Mouse (Mus musculus): ENCODE data around the gene Triobp.

Triobp gene

GRCm38 (mm10) chr15:78962885-78963284 lies 15.4 kb downstream of the Triobp start:
- DNase-seq (ENCODE audit: low spot score in 2 of 2), result peak in 1 of 2 experiments; percentile 77

GRCm38 (mm10) chr15:78971626-78972025 lies 24.1 kb downstream of the Triobp start:
- no peak for DNase-seq (ENCODE audit: low spot score in 2 of 2)

- no peak for DNase-seq (ENCODE audit: low spot score in 2 of 2)
Observed at GRCm38 (mm10) chr15:78973950-78974349, 26.4 kb downstream of the Triobp start.

GRCm38 (mm10) chr15:78977676-78978159 lies 30.2 kb downstream of the Triobp start:
- DNase-seq (ENCODE audit: low spot score in 2 of 2), result no peak

GRCm38 (mm10) chr15:78978875-78979274 lies 31.4 kb downstream of the Triobp start:
- DNase-seq (ENCODE audit: low spot score in 2 of 2), result peak; percentile 26 to 73

GRCm38 (mm10) chr15:78980084-78980483 lies 32.6 kb downstream of the Triobp start:
- DNase-seq (ENCODE audit: low spot score in 2 of 2), result no peak

- DNase-seq (ENCODE audit: low spot score in 2 of 2), result peak; percentile 76 to 94
Observed at GRCm38 (mm10) chr15:78982658-78983435, 35.3 kb downstream of the Triobp start.

- peak in 1 of 2 experiments; percentile 78 for DNase-seq (ENCODE audit: low spot score in 2 of 2)
Observed at GRCm38 (mm10) chr15:78983436-78984285, 36.1 kb downstream of the Triobp start.

- DNase-seq (ENCODE audit: low spot score in 2 of 2), result no peak
Observed at GRCm38 (mm10) chr15:78984286-78984778, 36.8 kb downstream of the Triobp start.

GRCm38 (mm10) chr15:78986536-78987220 lies 39.2 kb downstream of the Triobp start:
- no peak for DNase-seq (ENCODE audit: low spot score in 2 of 2)

GRCm38 (mm10) chr15:78988499-78988971 lies 41.0 kb downstream of the Triobp start:
- no peak for DNase-seq (ENCODE audit: low spot score in 2 of 2)

- DNase-seq (ENCODE audit: low spot score in 2 of 2), result no peak
Observed at GRCm38 (mm10) chr15:78989152-78990092, 41.9 kb downstream of the Triobp start.

GRCm38 (mm10) chr15:78990093-78990463 lies 42.6 kb downstream of the Triobp start:
- DNase-seq (ENCODE audit: low spot score in 2 of 2), result no peak

- DNase-seq (ENCODE audit: low spot score in 2 of 2), result no peak
Observed at GRCm38 (mm10) chr15:78990970-78991525, 43.5 kb downstream of the Triobp start.

- no peak for DNase-seq (ENCODE audit: low spot score in 2 of 2)
Observed at GRCm38 (mm10) chr15:78992235-78992634, 44.7 kb downstream of the Triobp start.

GRCm38 (mm10) chr15:78992925-78993324 lies 45.4 kb downstream of the Triobp start:
- DNase-seq (ENCODE audit: low spot score in 2 of 2), result no peak

- DNase-seq (ENCODE audit: low spot score in 2 of 2), result no peak
Observed at GRCm38 (mm10) chr15:78995916-78996315, 48.4 kb downstream of the Triobp start.

GRCm38 (mm10) chr15:78996663-78997062 lies 49.1 kb downstream of the Triobp start:
- DNase-seq (ENCODE audit: low spot score in 2 of 2), result peak in 1 of 2 experiments; percentile 40

- DNase-seq (ENCODE audit: low spot score in 2 of 2), result no peak
Observed at GRCm38 (mm10) chr15:78998348-78998747, 50.8 kb downstream of the Triobp start.

- DNase-seq (ENCODE audit: low spot score in 2 of 2), result no peak
Observed at GRCm38 (mm10) chr15:78999586-78999985, 52.1 kb downstream of the Triobp start.
